Mouse (Mus musculus): Measurements from ENCODE around the gene Sell. TPM values are rescaled to one million over a fixed set of nuclear protein-coding genes. Genes with fewer than 3 reads are reported as not detected.

The Sell gene
- polyA plus RNA-seq, 1 experiment: not detected

- no peak overlapping the region for H3K9ac ChIP-seq (ENCODE audit: low read depth, poor library complexity, severe bottlenecking)
- no peak overlapping the region for H3K4me3 ChIP-seq (ENCODE audit: low read depth, low read length)
- no peaks in the 10 kb centered on the region for H3K27me3 ChIP-seq (ENCODE audit: control insufficient read depth, insufficient read depth, low read length, poor library complexity, severe bottlenecking)
- H3K4me1 ChIP-seq (ENCODE audit: control insufficient read depth, insufficient read depth, low read length): no peaks in the 10 kb centered on the region
- no peak overlapping the region for H3K27ac ChIP-seq (ENCODE audit: insufficient read depth, low read length)
- no peaks in the 10 kb centered on the region for H3K9me3 ChIP-seq (replicated peaks; ENCODE audit: control insufficient read depth, insufficient read depth, low read length, poor library complexity, severe bottlenecking)
- H3K36me3 ChIP-seq (ENCODE audit: control insufficient read depth, insufficient read depth, low read length, poor library complexity, severe bottlenecking): no peaks in the 10 kb centered on the region
- TF ChIP-seq EP300 (IDR thresholded peaks at IDR 0.05; ENCODE audit: insufficient read depth, low read depth, low read length): no peak
- TF ChIP-seq POLR2A (IDR thresholded peaks at IDR 0.05; ENCODE audit: insufficient read depth, low read length): no peak
Measured at GRCm38 (mm10) chr1:164119892-164120776, 58.4 kb downstream of the Sell start.

- Histone ChIP-seq H3K4me3 (ENCODE audit: low read depth, low read length) (no peak overlapping the region), H3K9me3 (replicated peaks; ENCODE audit: control insufficient read depth, insufficient read depth, low read length, poor library complexity, severe bottlenecking) (no peaks in the 10 kb centered on the region), H3K27me3 (ENCODE audit: control insufficient read depth, insufficient read depth, low read length, poor library complexity, severe bottlenecking) (no peaks in the 10 kb centered on the region), H3K36me3 (ENCODE audit: control insufficient read depth, insufficient read depth, low read length, poor library complexity, severe bottlenecking) (no peaks in the 10 kb centered on the region), H3K9ac (ENCODE audit: low read depth, poor library complexity, severe bottlenecking) (no peak overlapping the region), H3K4me1 (ENCODE audit: control insufficient read depth, insufficient read depth, low read length) (no peaks in the 10 kb centered on the region), H3K27ac (ENCODE audit: insufficient read depth, low read length) (no peak overlapping the region)
- TF ChIP-seq POLR2A (IDR thresholded peaks at IDR 0.05; ENCODE audit: insufficient read depth, low read length): no peak
- no peak for TF ChIP-seq CTCF (IDR thresholded peaks at IDR 0.05; ENCODE audit: low read depth, low read length)
- no peak for TF ChIP-seq EP300 (IDR thresholded peaks at IDR 0.05; ENCODE audit: insufficient read depth, low read depth, low read length)
Measured at GRCm38 (mm10) chr1:164120777-164121158, 59.0 kb downstream of the Sell start.

GRCm38 (mm10) chr1:164123836-164124235, 62.1 kb downstream of the Sell start:
- Histone ChIP-seq H3K9ac (ENCODE audit: low read depth, poor library complexity, severe bottlenecking) (no peak overlapping the region), H3K27me3 (ENCODE audit: control insufficient read depth, insufficient read depth, low read length, poor library complexity, severe bottlenecking) (no peaks in the 10 kb centered on the region), H3K36me3 (ENCODE audit: control insufficient read depth, insufficient read depth, low read length, poor library complexity, severe bottlenecking) (no peaks in the 10 kb centered on the region), H3K9me3 (replicated peaks; ENCODE audit: control insufficient read depth, insufficient read depth, low read length, poor library complexity, severe bottlenecking) (no peaks in the 10 kb centered on the region), H3K27ac (ENCODE audit: insufficient read depth, low read length) (no peak overlapping the region), H3K4me1 (ENCODE audit: control insufficient read depth, insufficient read depth, low read length) (no peaks in the 10 kb centered on the region), H3K4me3 (ENCODE audit: low read depth, low read length) (no peak overlapping the region)
- TF ChIP-seq POLR2A (IDR thresholded peaks at IDR 0.05; ENCODE audit: insufficient read depth, low read length) (no peak), EP300 (IDR thresholded peaks at IDR 0.05; ENCODE audit: insufficient read depth, low read depth, low read length) (no peak), CTCF (IDR thresholded peaks at IDR 0.05; ENCODE audit: low read depth, low read length) (no peak)

GRCm38 (mm10) chr1:164130013-164130412, 68.2 kb downstream of the Sell start:
- Histone ChIP-seq H3K9ac (ENCODE audit: low read depth, poor library complexity, severe bottlenecking) (no peak overlapping the region), H3K36me3 (ENCODE audit: control insufficient read depth, insufficient read depth, low read length, poor library complexity, severe bottlenecking) (no peaks in the 10 kb centered on the region), H3K27ac (ENCODE audit: insufficient read depth, low read length) (no peak overlapping the region), H3K27me3 (ENCODE audit: control insufficient read depth, insufficient read depth, low read length, poor library complexity, severe bottlenecking) (no peaks in the 10 kb centered on the region), H3K9me3 (replicated peaks; ENCODE audit: control insufficient read depth, insufficient read depth, low read length, poor library complexity, severe bottlenecking) (no peaks in the 10 kb centered on the region), H3K4me1 (ENCODE audit: control insufficient read depth, insufficient read depth, low read length) (no peaks in the 10 kb centered on the region), H3K4me3 (ENCODE audit: low read depth, low read length) (no peak overlapping the region)
- TF ChIP-seq EP300 (IDR thresholded peaks at IDR 0.05; ENCODE audit: insufficient read depth, low read depth, low read length): no peak

GRCm38 (mm10) chr1:164132609-164133008, 70.8 kb downstream of the Sell start:
- Histone ChIP-seq H3K27me3 (ENCODE audit: control insufficient read depth, insufficient read depth, low read length, poor library complexity, severe bottlenecking) (no peaks in the 10 kb centered on the region), H3K9me3 (replicated peaks; ENCODE audit: control insufficient read depth, insufficient read depth, low read length, poor library complexity, severe bottlenecking) (no peaks in the 10 kb centered on the region), H3K36me3 (ENCODE audit: control insufficient read depth, insufficient read depth, low read length, poor library complexity, severe bottlenecking) (no peaks in the 10 kb centered on the region), H3K27ac (ENCODE audit: insufficient read depth, low read length) (no peak overlapping the region), H3K9ac (ENCODE audit: low read depth, poor library complexity, severe bottlenecking) (no peak overlapping the region), H3K4me1 (ENCODE audit: control insufficient read depth, insufficient read depth, low read length) (no peaks in the 10 kb centered on the region), H3K4me3 (ENCODE audit: low read depth, low read length) (no peak overlapping the region)
- TF ChIP-seq POLR2A (IDR thresholded peaks at IDR 0.05; ENCODE audit: insufficient read depth, low read length) (no peak), CTCF (IDR thresholded peaks at IDR 0.05; ENCODE audit: low read depth, low read length) (no peak), EP300 (IDR thresholded peaks at IDR 0.05; ENCODE audit: insufficient read depth, low read depth, low read length) (no peak)

Other genes with a start within 250 kb of the Sell start
- 13.2 and 18.8 TPM in 2 replicates for gene Scyl3, start 132.9 kb upstream of the Sell start, polyA plus RNA-seq (2011; ENCODE audit: insufficient read depth, insufficient read length, low read depth, missing spikeins)
- 54.3 and 69.3 TPM in 2 replicates for gene BC055324, start 67.2 kb upstream of the Sell start, polyA plus RNA-seq (2011; ENCODE audit: insufficient read depth, insufficient read length, low read depth, missing spikeins)
- gene Mettl18, start 67.1 kb upstream of the Sell start, polyA plus RNA-seq (2011; ENCODE audit: insufficient read depth, insufficient read length, low read depth, missing spikeins): 9.6 TPM in 2 replicates
- not detected in 2 replicates for gene Sele, start 13.7 kb upstream of the Sell start, polyA plus RNA-seq (2011; ENCODE audit: insufficient read depth, insufficient read length, low read depth, missing spikeins)
- gene Selp, start 53.3 kb downstream of the Sell start, polyA plus RNA-seq (2011; ENCODE audit: insufficient read depth, insufficient read length, low read depth, missing spikeins): 0.20 and 0.76 TPM in 2 replicates
- 5.7 and 6.0 TPM in 2 replicates for gene F5, start 89.9 kb downstream of the Sell start, polyA plus RNA-seq (2011; ENCODE audit: insufficient read depth, insufficient read length, low read depth, missing spikeins)
- gene Slc19a2, start 187.1 kb downstream of the Sell start, polyA plus RNA-seq (2011; ENCODE audit: insufficient read depth, insufficient read length, low read depth, missing spikeins): 59.3 and 64.9 TPM in 2 replicates
- 7.8 and 10.2 TPM in 2 replicates for gene Ccdc181, start 213.6 kb downstream of the Sell start, polyA plus RNA-seq (2011; ENCODE audit: insufficient read depth, insufficient read length, low read depth, missing spikeins)
- 45.7 and 48.8 TPM in 2 replicates for gene Nme7, start 242.1 kb downstream of the Sell start, polyA plus RNA-seq (2011; ENCODE audit: insufficient read depth, insufficient read length, low read depth, missing spikeins)
- 25.7 and 33.9 TPM in 2 replicates for gene Blzf1, start 245.5 kb downstream of the Sell start, polyA plus RNA-seq (2011; ENCODE audit: insufficient read depth, insufficient read length, low read depth, missing spikeins)

Measured in ES-Bruce4 (cell line).